Mouse (Mus musculus): ENCODE measurements around the gene Dnase2b. TPM values are rescaled to one million over a fixed set of nuclear protein-coding genes. Genes with fewer than 3 reads are reported as not detected.

Dnase2b gene
- total RNA-seq, 1 experiment from 2014 or later: 0.48 TPM

GRCm38 (mm10) chr3:146583478-146583877 lies 31.9 kb downstream of the Dnase2b start:
- no peak for ATAC-seq (replicated peaks; ENCODE audit: insufficient number of reproducible peaks, low FRiP score, low TSS enrichment, poor library complexity, severe bottlenecking)

DNA sequence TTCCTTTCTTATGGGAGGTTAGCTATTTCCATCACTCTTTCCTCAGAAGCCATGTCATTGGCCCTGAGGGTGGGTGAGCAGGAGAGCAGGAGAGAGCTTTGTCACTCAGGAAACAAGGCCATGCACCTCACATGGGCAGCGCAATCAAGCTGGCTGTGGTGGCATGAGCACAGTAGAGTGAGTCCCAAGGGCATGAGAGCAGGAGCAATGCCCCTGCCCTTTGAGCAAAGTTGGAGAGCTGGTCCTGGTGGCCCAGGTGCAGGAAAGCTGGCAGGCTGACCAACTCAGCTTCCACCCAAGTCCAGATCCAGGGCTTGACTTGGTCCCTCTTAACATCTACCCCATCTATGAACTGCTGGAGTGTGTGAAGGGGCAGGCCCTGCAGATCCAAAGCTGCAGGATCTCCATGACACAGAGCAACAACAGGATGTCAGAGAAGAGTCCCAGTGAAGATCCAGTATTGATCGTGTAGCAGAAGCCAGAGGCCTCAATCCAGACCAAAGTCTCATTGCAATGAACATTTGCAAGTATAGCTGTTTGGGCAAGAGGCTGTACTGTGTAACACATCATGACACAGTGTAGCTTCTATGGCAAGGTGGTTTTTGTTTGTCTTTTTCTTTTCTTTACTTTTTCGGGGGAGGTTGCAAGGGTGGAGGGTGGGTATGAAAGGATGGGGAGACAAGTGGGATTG lies 35.2 kb downstream of the Dnase2b start:
- ATAC-seq (replicated peaks; ENCODE audit: insufficient number of reproducible peaks, low FRiP score, low TSS enrichment, poor library complexity, severe bottlenecking): no peak

DNA sequence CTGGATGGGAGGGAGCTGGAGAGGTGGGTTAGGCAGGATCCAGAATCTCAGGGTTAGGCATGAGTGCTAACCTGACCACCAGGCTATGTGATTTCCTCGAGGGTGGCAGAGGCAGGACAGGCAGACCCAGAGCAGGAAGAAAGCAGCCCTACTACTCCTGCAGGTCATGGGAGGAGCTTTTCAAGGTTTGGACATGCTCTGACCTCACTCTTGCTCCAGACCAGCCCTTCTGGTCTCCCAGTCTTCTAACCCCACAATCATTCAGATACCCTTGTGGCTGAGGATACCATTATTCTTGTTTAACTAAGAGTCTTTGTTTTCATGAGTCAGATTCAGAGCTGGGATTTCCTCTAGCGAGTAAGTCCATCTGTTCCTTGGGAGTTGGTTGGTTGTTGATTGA lies 37.8 kb downstream of the Dnase2b start:
- no peak for ATAC-seq (replicated peaks; ENCODE audit: insufficient number of reproducible peaks, low FRiP score, low TSS enrichment, poor library complexity, severe bottlenecking)

DNA sequence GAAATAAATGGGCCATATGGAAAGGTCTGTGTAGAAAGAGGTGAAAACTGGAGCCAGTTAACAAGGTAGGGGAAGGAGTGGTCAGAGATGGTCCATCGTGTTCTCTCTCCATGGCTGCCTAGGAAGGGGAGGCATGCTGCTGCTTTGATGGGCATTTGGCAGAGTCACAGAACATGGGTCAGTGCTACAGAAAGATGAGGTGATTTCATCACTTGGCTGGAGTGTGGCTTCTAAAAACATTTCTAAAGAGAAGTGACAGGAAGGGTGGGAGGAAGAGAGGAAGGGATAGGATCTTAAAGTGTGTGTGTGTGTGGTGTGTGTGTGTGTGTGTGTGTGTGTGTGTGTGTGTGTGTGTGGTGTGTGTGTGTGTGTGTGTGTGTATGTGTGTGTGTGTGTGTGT lies 44.1 kb downstream of the Dnase2b start:
- no peak for ATAC-seq (replicated peaks; ENCODE audit: insufficient number of reproducible peaks, low FRiP score, low TSS enrichment, poor library complexity, severe bottlenecking)

DNA sequence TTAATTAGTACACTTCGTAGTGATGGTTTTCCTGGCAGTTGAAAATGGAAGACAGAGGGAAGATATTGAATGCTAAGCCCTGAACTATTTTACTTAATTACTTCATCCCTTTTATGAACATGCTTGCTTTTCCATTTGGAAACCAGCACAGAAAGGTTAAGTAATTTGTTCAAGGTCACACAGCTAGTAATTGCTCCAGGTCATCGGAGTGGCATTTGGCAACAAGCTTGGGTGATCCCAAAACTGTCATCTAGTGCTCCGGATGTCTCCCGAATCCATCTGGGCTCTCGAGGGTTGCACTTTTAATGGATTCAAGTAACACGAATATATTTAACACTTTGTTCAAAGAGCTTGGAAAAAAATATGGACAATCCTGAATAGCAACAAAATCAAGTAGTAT lies 44.5 kb downstream of the Dnase2b start:
- no peak for ATAC-seq (replicated peaks; ENCODE audit: insufficient number of reproducible peaks, low FRiP score, low TSS enrichment, poor library complexity, severe bottlenecking)

GRCm38 (mm10) chr3:146570148-146570782 lies 45.1 kb downstream of the Dnase2b start, which contains the start of gene Uox:
Uox (plus strand) TSS chr3:146570426.
- no peak for ATAC-seq (replicated peaks; ENCODE audit: insufficient number of reproducible peaks, low FRiP score, low TSS enrichment, poor library complexity, severe bottlenecking)

DNA sequence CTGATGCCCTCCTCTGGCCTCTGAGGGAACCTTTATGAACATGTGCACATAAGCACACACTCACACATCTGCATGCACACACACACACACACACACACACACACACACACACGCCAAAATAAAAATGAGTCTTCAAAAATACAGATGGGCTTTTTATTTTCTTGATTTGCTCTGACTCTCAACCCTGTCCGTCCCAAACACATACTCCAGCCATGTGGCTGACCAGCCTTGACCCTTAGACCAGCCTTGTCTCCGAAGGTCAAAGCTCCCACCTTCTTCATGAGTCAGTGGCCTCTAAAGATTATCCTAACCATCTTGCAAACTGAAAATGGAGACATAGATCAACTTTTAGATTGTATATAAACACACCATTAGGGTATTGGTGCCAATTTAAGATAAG lies 45.8 kb downstream of the Dnase2b start:
- no peak for ATAC-seq (replicated peaks; ENCODE audit: insufficient number of reproducible peaks, low FRiP score, low TSS enrichment, poor library complexity, severe bottlenecking)

- no peak for ATAC-seq (replicated peaks; ENCODE audit: insufficient number of reproducible peaks, low FRiP score, low TSS enrichment, poor library complexity, severe bottlenecking)
Observed at GRCm38 (mm10) chr3:146567884-146568530, 47.4 kb downstream of the Dnase2b start.

- no peak for ATAC-seq (replicated peaks; ENCODE audit: insufficient number of reproducible peaks, low FRiP score, low TSS enrichment, poor library complexity, severe bottlenecking)
Observed at GRCm38 (mm10) chr3:146567366-146567765, 48.0 kb downstream of the Dnase2b start.

GRCm38 (mm10) chr3:146565065-146565411 lies 50.4 kb downstream of the Dnase2b start:
- ATAC-seq (replicated peaks; ENCODE audit: insufficient number of reproducible peaks, low FRiP score, low TSS enrichment, poor library complexity, severe bottlenecking): no peak

DNA sequence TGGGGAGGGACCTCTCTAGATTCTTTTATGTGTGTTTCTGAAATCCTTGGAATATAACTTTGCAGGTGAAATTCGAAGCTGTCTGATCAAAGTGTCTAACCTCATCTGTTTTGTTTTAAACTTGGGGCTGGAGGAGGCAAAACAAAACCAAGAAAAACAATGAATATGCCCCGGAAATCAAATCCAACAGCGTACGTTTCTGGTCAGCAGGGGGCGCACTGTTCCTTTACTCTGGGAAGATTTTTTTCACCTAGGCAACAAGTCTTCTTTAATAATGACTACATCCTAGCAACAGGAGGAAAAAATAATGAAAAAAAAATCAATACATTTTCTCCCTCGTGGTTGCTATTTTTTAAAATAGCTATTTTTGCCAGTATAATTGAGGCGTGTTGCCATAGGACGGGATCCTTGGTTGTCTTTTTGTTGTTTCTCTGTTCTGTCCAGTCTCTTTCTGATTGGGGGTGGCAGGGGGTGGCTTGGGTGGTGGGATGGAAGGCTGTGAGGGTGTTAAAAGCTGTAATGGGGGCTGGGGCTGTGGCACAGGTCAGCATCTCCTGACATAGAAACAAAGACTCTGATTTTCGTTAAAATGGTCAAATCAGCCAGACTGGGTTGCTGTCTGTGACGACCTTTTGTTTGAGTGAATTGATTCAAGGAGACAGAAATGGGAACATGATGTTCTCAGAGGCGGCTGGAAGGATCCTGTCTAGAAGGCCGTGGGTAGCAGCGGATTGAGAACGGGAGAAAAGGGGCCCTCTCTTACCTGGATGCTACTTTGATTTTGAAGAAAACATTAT lies 50.9 kb downstream of the Dnase2b start:
- 0 out of 2 replicates have a peak, but pooled peaks have one; percentile 55 for ATAC-seq (replicated peaks; ENCODE audit: insufficient number of reproducible peaks, low FRiP score, low TSS enrichment, poor library complexity, severe bottlenecking)

DNA sequence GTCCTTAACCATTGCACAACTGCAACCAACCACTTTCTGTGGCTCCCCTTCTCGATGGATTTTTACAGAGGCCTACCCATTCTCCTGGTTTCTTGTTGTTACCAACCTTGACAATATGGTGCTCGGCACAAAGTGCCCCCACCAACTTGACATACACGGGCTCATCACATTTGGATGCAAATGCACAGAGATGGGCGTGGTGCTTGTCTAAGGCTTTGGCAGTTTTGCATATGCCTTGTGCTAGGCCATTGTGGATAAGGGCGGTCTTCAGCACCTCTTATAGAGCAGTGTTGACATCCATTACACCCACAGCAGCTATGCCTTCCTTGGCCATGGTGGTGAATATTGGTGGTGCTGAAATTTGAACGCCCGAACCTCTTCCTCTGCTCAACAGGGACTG lies 52.5 kb downstream of the Dnase2b start:
- no peak for ATAC-seq (replicated peaks; ENCODE audit: insufficient number of reproducible peaks, low FRiP score, low TSS enrichment, poor library complexity, severe bottlenecking)

DNA sequence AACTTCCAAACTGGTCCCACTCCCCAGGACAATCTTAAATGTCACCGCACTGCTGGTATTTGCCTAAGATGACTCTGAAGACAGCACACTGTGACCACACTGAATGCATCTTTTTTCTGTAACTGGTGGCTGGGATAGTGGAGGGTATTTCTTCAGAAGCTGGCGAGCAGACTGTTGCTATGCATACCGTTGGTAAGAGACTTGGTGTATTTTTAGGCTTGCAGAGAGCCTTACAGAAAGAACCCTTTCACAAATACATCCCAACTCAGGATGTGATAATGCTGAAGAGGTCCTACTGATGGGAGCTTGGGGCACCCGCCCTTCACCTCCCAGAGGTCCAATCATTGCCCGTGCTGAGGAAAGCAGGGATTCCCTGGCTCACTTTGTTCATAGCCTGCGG lies 57.9 kb downstream of the Dnase2b start:
- ATAC-seq (replicated peaks; ENCODE audit: insufficient number of reproducible peaks, low FRiP score, low TSS enrichment, poor library complexity, severe bottlenecking): no peak

- ATAC-seq (replicated peaks; ENCODE audit: insufficient number of reproducible peaks, low FRiP score, low TSS enrichment, poor library complexity, severe bottlenecking): no peak
Observed at GRCm38 (mm10) chr3:146556567-146556966, 58.8 kb downstream of the Dnase2b start.

- ATAC-seq (replicated peaks; ENCODE audit: insufficient number of reproducible peaks, low FRiP score, low TSS enrichment, poor library complexity, severe bottlenecking): no peak
Observed at GRCm38 (mm10) chr3:146554816-146555215, 60.6 kb downstream of the Dnase2b start.

GRCm38 (mm10) chr3:146543632-146544031 lies 71.8 kb downstream of the Dnase2b start:
- ATAC-seq (replicated peaks; ENCODE audit: insufficient number of reproducible peaks, low FRiP score, low TSS enrichment, poor library complexity, severe bottlenecking): no peak

DNA sequence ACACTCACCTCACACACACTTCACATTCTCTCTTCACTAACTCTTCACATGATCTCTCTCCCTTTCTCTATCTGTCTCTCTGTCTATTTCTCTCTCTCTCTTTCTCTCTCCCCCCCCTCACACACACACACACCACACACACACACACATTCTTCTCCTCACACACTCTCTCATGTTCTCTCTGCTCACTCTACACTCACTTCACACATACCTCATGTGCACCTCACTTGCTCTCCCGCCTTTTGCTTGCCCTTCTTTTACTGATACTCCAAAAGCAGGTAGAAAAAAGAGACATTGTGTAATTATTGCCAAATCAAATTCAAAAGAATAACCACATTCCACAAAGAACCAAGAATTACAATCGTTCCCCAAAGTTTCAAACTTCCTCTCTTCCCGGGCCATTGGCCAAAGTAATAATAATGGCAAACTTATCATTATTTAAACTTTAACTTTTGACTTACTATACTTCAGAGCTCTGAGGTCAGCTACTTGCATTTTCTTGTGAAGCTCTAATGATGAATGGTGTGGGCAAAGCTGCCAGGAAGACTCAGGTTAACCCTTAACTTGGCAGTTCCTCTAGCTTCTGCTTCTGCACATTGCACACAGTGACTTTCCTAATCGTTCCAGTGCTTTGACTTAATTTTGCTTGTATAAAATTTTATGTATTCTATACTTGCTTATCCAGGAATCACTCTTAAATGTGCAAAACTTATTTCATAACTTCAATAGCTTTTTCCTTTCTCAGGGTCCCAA lies 74.7 kb downstream of the Dnase2b start:
- no peak for ATAC-seq (replicated peaks; ENCODE audit: insufficient number of reproducible peaks, low FRiP score, low TSS enrichment, poor library complexity, severe bottlenecking)

DNA sequence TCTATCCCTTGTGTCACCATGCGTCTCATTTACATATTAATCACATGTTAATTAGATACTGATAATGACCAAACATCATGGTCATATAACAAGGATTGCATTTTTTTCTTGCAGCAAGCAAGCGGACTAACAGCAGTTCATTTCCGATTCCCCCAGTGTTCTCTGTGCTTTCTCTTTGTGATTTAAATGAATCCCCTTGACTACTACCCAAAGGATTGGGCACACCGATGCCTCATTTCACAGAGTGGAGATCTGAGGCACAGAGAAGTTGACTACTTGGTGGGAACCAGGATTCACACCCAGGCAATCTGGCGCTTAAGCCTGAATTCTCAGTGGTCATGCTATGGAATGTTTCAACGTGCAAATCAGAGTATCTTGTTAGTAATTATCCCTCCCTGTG lies 80.4 kb downstream of the Dnase2b start:
- ATAC-seq (replicated peaks; ENCODE audit: insufficient number of reproducible peaks, low FRiP score, low TSS enrichment, poor library complexity, severe bottlenecking): no peak
